Mouse (Mus musculus) C2C12 (cell line): Measurements from ENCODE around the gene Cog3. TPM values are rescaled to one million over a fixed set of nuclear protein-coding genes. Genes with fewer than 3 reads are reported as not detected.

ENCODE experiments used
- H3K27me3 ChIP-seq: one replicate; pipeline ENCODE4 v1.6.1; 2011; ENCODE audit not compliant: control insufficient read depth, insufficient read depth, insufficient read length
- H3K36me3 ChIP-seq: one replicate; pipeline ENCODE4 v1.6.1; 2011; ENCODE audit not compliant: control insufficient read depth, insufficient read depth
- H3K4me3 ChIP-seq: one replicate; pipeline ENCODE4 v1.5.1; 2011; ENCODE audit warnings: mild to moderate bottlenecking, control low read depth; ENCODE audit not compliant: poor library complexity, insufficient read depth, severe bottlenecking
- H3K79me2 ChIP-seq: one replicate; pipeline ENCODE4 v1.6.1; 2011; ENCODE audit not compliant: control insufficient read depth, insufficient read depth
- H3K79me3 ChIP-seq: one replicate; pipeline ENCODE4 v1.6.1; 2011; ENCODE audit warnings: low read depth, control low read depth
- H3ac ChIP-seq: one replicate; pipeline ENCODE3; 2011; ENCODE audit warnings: low read depth; ENCODE audit not compliant: control insufficient read depth, insufficient read length
- CEBPB ChIP-seq: IDR thresholded peaks from one replicate; pipeline ENCODE4 v1.6.1; 2011; ENCODE audit warnings: low read depth, mild to moderate bottlenecking, control low read depth, moderate library complexity
- CTCF ChIP-seq: IDR thresholded peaks from one replicate; pipeline ENCODE4 v1.5.1; 2011; ENCODE audit not compliant: control insufficient read depth, insufficient read depth, insufficient read length
- FOSL1 ChIP-seq: IDR thresholded peaks from one replicate; pipeline ENCODE4 v1.8.0; 2011; ENCODE audit warnings: mild to moderate bottlenecking, low read length; ENCODE audit not compliant: poor library complexity, insufficient read depth, severe bottlenecking
- MAX ChIP-seq: IDR thresholded peaks from one replicate; pipeline ENCODE4 v1.6.1; 2011; ENCODE audit warnings: mild to moderate bottlenecking, control low read depth
- MYOD1 ChIP-seq: IDR thresholded peaks from one replicate; pipeline ENCODE4 v1.6.1; 2011; ENCODE audit warnings: low read depth; ENCODE audit not compliant: control insufficient read depth, insufficient read length
- MYOG ChIP-seq: IDR thresholded peaks from one replicate; pipeline ENCODE4 v1.6.1; 2011; ENCODE audit not compliant: control insufficient read depth, insufficient read length; ENCODE audit errors: extremely low read depth
- USF1 ChIP-seq: IDR thresholded peaks from one replicate; pipeline ENCODE4 v1.6.1; 2011; ENCODE audit warnings: low read depth, mild to moderate bottlenecking, control low read depth, moderate library complexity
- polyA plus RNA-seq: library from polyadenylated mRNA; unstranded; fragments of >200 nt; fragmentation: generic; extraction: Trizol; gene quantifications from one replicate; pipeline ENCODE4 v1.2.1, GENCODE M21; 2012; ENCODE audit warnings: missing spikeins

The Cog3 gene
- polyA plus RNA-seq, 1 experiment: 7.9 TPM

DNA sequence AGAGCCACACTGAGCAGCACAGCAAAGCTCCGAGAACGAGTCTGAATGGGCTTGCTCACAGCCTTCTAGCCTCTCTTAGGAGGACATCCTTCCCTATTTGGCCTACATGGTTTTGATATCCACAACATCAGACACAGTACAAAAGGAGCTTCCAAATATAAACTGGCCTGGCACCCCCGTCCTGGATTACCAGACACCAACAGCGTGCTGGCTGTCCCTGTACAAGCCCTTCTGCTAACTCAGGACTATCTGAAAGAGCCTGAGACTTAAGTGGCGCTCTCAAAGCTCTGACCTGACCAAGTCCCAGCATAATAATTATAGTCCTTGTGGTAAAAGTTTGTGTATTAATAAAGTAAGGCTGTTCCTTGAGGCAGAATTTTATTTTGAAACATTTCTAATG is 34.2 kb downstream of the Cog3 start:
- Histone ChIP-seq H3K4me3 (no peak overlapping the region), H3K79me2 (no peaks in the 10 kb centered on the region), H3K36me3 (peaks cover 95% of the 10 kb centered on the region)

DNA sequence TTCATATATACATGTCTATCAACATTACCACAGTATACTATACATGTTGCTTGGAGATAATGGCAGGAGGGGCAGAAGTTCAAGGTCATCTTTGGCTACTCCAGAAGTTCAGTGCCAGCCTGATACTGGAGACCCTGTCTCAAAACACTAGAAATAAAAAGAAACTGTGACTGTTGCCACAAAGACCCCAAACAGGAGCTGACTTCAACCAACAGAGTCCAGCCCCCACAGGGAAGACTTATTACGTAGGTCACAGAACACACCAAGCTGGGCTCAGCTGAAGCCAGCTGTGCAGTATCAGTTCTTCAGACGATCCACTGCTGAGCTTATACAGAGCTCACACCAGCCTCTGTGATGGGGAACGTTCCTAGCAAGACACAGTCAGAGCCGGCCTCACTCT is 37.9 kb downstream of the Cog3 start:
- no peak for TF ChIP-seq CTCF
- TF ChIP-seq MAX: no peak
- TF ChIP-seq USF1: no peak
- peaks cover 92% of the 10 kb centered on the region for H3K36me3 ChIP-seq
- H3K79me3 ChIP-seq: no peaks in the 10 kb centered on the region
- H3K79me2 ChIP-seq: no peaks in the 10 kb centered on the region
- H3ac ChIP-seq: no peak overlapping the region
- H3K4me3 ChIP-seq: no peak overlapping the region
- no peaks in the 10 kb centered on the region for H3K27me3 ChIP-seq

More for the DNA sequence above, 34.2 kb downstream of the Cog3 start:
- no peaks in the 10 kb centered on the region for H3K27me3 ChIP-seq
- H3K79me3 ChIP-seq: no peaks in the 10 kb centered on the region
- TF ChIP-seq MAX (no peak), MYOG (no peak), CEBPB (no peak), MYOD1 (no peak), USF1 (no peak), CTCF (no peak), FOSL1 (no peak)
- no peak overlapping the region for H3ac ChIP-seq

DNA sequence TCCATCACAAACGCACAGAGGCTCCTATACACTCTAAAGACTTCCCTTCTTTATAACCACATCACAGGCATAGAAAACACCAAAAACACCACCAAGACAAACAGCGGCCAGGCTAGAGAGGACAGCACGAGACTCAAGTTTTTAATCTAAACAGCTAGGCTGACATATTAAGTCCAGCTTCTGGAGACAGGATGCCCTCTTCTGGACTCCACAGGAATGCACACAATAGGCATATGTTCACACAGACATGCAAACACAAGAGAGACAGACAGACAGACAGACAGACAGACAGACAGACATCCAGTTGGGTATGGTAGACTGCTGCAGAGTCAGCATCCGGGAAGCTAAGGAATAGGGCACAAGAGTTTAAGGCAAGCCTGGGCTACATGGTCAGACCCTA is 40.7 kb downstream of the Cog3 start:
- TF ChIP-seq MYOG (no peak), USF1 (no peak), CEBPB (no peak), MYOD1 (no peak), MAX (no peak), FOSL1 (no peak), CTCF (no peak)
- no peak overlapping the region for H3K4me3 ChIP-seq
- H3K36me3 ChIP-seq: peaks cover 90% of the 10 kb centered on the region

DNA sequence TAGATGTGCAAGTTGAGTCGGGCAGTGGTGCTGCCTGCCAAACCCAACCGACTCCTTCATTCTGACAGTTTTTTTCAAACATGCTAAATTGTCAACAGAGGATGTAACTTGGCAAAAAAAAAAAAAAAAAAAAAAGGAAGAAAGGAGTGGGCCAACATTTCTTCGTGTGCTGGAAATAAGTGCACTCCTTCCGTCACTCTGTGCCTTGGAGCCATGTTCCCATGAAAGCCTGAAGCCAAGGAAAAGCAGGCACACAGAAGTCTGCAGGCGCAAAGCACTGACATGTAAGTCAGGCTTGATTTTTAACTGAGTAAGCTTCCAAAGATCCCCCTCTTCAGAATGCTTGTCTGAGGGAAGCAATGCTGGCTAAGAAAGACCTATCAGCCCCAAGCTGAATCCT is 41.6 kb downstream of the Cog3 start:
- Histone ChIP-seq H3K79me3 (no peaks in the 10 kb centered on the region), H3ac (no peak overlapping the region), H3K27me3 (no peaks in the 10 kb centered on the region), H3K79me2 (no peaks in the 10 kb centered on the region), H3K36me3 (peaks cover 92% of the 10 kb centered on the region), H3K4me3 (no peak overlapping the region)
- TF ChIP-seq CTCF (no peak), CEBPB (no peak), MYOG (no peak), MYOD1 (no peak), MAX (no peak), FOSL1 (no peak)

More for the DNA sequence above, 40.7 kb downstream of the Cog3 start:
- Histone ChIP-seq H3ac (no peak overlapping the region), H3K79me3 (no peaks in the 10 kb centered on the region), H3K27me3 (no peaks in the 10 kb centered on the region), H3K79me2 (no peaks in the 10 kb centered on the region)

DNA sequence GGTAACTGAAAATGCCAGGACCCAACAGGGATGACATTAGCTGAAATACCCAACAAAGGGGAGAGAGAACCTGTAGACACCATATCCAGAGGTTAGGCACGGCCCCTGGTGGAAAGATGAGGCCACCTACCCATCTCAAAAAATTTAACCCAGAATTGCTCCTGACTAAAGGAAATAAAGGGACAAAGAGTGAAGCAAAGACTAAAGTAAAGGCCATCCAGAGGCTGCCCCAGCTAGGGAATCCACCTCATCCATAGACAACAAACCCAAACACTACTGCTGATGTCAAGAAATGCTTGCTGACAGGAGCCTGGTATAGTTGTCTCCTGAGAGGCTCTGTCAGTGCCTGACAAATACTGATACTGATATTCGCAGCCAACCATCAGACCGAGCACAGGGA is 42.6 kb downstream of the Cog3 start:
- Histone ChIP-seq H3K4me3 (no peak overlapping the region), H3K79me2 (no peaks in the 10 kb centered on the region), H3K79me3 (no peaks in the 10 kb centered on the region), H3ac (no peak overlapping the region), H3K27me3 (no peaks in the 10 kb centered on the region), H3K36me3 (peaks cover 92% of the 10 kb centered on the region)
- TF ChIP-seq MYOG: no peak
- TF ChIP-seq MYOD1: no peak
- no peak for TF ChIP-seq CEBPB
- no peak for TF ChIP-seq USF1
- TF ChIP-seq FOSL1: no peak
- TF ChIP-seq CTCF: no peak
- no peak for TF ChIP-seq MAX

DNA sequence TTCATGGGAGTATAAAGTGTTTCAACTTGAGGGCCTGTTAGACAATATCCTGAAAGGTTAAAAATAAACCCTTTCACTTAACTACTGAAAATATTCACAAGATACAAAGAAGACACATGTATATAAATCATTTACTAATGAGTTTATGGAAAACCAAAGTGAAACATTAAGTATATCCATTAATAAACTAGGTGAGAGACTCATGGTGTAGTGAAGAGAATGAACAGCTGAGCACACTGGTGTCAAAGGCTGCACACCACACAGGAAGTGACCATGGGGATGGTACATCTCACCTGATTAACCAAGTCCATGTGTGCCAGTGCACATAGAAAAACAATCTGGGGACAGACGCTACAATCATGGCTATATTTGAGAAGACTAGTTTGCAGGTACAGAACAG is 45.3 kb downstream of the Cog3 start:
- no peaks in the 10 kb centered on the region for H3K79me2 ChIP-seq
- TF ChIP-seq USF1 (no peak), CEBPB (no peak), MYOG (no peak), MAX (no peak), MYOD1 (no peak), CTCF (no peak), FOSL1 (no peak)
- no peaks in the 10 kb centered on the region for H3K79me3 ChIP-seq
- H3K36me3 ChIP-seq: peaks cover 92% of the 10 kb centered on the region
- no peak overlapping the region for H3ac ChIP-seq
- H3K27me3 ChIP-seq: no peaks in the 10 kb centered on the region
- no peak overlapping the region for H3K4me3 ChIP-seq
